Mouse (Mus musculus) limb, embryonic 13.5 days (tissue): ENCODE measurements around the gene Eif3l. TPM values are rescaled to one million over a fixed set of nuclear protein-coding genes. Genes with fewer than 3 reads are reported as not detected.

Experiments
- ATAC-seq: fragments of 200-750 bp; cut with Nextera tagmentation; 2 replicates; pipeline ENCODE4 v1.8.0; 2017; ENCODE audit warnings: low read depth, moderate number of reproducible peaks, moderate TSS enrichment; ENCODE audit not compliant: low FRiP score
- H3K27ac ChIP-seq: fragments of 300-500 bp; sonication (generic); 2 replicates; pipeline ENCODE4 v1.5.1; 2015; ENCODE audit warnings: inconsistent platforms, mild to moderate bottlenecking, moderate library complexity
- H3K27me3 ChIP-seq: fragments of 300-500 bp; sonication (generic); 2 replicates; pipeline ENCODE4 v1.6.1; 2015; ENCODE audit warnings: mild to moderate bottlenecking, inconsistent platforms
- H3K36me3 ChIP-seq: fragments of 300-500 bp; sonication (generic); 2 replicates; pipeline ENCODE4 v1.6.1; 2015; ENCODE audit warnings: inconsistent platforms, mild to moderate bottlenecking, moderate library complexity
- H3K4me1 ChIP-seq: fragments of 300-500 bp; sonication (generic); 2 replicates; pipeline ENCODE4 v1.6.1; 2015; ENCODE audit warnings: inconsistent platforms
- H3K4me2 ChIP-seq: fragments of 300-500 bp; sonication (generic); replicated peaks from 2 replicates; pipeline ENCODE4 v1.6.1; 2015; ENCODE audit warnings: inconsistent platforms, mild to moderate bottlenecking, moderate library complexity
- H3K4me3 ChIP-seq: fragments of 300-500 bp; sonication (generic); 2 replicates; pipeline ENCODE4 v1.5.1; 2015; ENCODE audit warnings: moderate library complexity, mild to moderate bottlenecking, inconsistent platforms
- H3K9ac ChIP-seq: fragments of 300-500 bp; sonication (generic); 2 replicates; pipeline ENCODE4 v1.6.1; 2015; ENCODE audit warnings: mild to moderate bottlenecking, inconsistent platforms
- H3K9me3 ChIP-seq: fragments of 300-500 bp; sonication (generic); 2 replicates; pipeline ENCODE4 v1.6.1; 2016; ENCODE audit warnings: inconsistent platforms
- WGBS: fragments of 180-500 bp; shearing (Covaris S2); methylation state at CpG from one replicate; pipeline ENCODE4 v1.1.7; 2015; 5-methylcytosine and 5-hydroxymethylcytosine counted together
- polyA plus RNA-seq: library from polyadenylated mRNA; unstranded; fragments of >200 nt; fragmentation: Nextera tagmentation; extraction: Ambion mirVana; gene quantifications from 2 replicates; pipeline ENCODE4 v1.2.1, GENCODE M21; 2015

Gene Eif3l
- polyA plus RNA-seq, 1 experiment from 2014 or later, result 229 TPM

- WGBS, result 11% methylated on average over 14 of the region's 14 CpGs
- H3K9ac ChIP-seq, result 0 out of 2 replicates have a peak overlapping the region, but pooled peaks have one; percentile 20
- no peak for ATAC-seq
- H3K27me3 ChIP-seq, result peaks cover 27% of the 10 kb centered on the region
- H3K4me3 ChIP-seq, result no peak overlapping the region
- H3K27ac ChIP-seq, result no peak overlapping the region
- H3K4me1 ChIP-seq, result peaks cover 38% of the 10 kb centered on the region
- H3K4me2 ChIP-seq, result 0 out of 2 replicates have a peak overlapping the region, but pooled peaks have one; percentile 23
- H3K9me3 ChIP-seq, result no peaks in the 10 kb centered on the region
- H3K36me3 ChIP-seq, result peaks cover 34% of the 10 kb centered on the region
These were observed 37.1 kb upstream of the Eif3l start for GRCm38 (mm10) chr15:79037913-79038328.

GRCm38 (mm10) chr15:79038331-79038730 lies 36.6 kb upstream of the Eif3l start:
- Histone ChIP-seq H3K4me1 (peaks cover 42% of the 10 kb centered on the region), H3K9me3 (no peaks in the 10 kb centered on the region), H3K36me3 (peaks cover 34% of the 10 kb centered on the region), H3K4me2 (no peak overlapping the region), H3K9ac (no peak overlapping the region), H3K27me3 (peaks cover 31% of the 10 kb centered on the region), H3K27ac (no peak overlapping the region), H3K4me3 (no peak overlapping the region)
- 67% methylated on average over 10 of the region's 10 CpGs for WGBS
- ATAC-seq, result no peak

GRCm38 (mm10) chr15:79038853-79039252 lies 36.1 kb upstream of the Eif3l start:
- Histone ChIP-seq H3K27ac (no peak overlapping the region), H3K36me3 (peaks cover 34% of the 10 kb centered on the region), H3K4me1 (peaks cover 44% of the 10 kb centered on the region), H3K4me3 (no peak overlapping the region), H3K9ac (no peak overlapping the region), H3K27me3 (peaks cover 36% of the 10 kb centered on the region), H3K9me3 (no peaks in the 10 kb centered on the region), H3K4me2 (no peak overlapping the region)
- 0 out of 2 replicates have a peak, but pooled peaks have one; percentile 37 for ATAC-seq
- WGBS, result 23% methylated on average over 7 of the region's 7 CpGs

GRCm38 (mm10) chr15:79040501-79041416 lies 34.2 kb upstream of the Eif3l start:
- peak overlapping the region; percentile 50; the same call in 1 of the 2 replicates for H3K9ac ChIP-seq
- no peaks in the 10 kb centered on the region for H3K9me3 ChIP-seq
- 16% methylated on average over 24 of the region's 24 CpGs for WGBS
- peak overlapping the region; percentile 31 for H3K4me3 ChIP-seq
- H3K27me3 ChIP-seq, result peaks cover 38% of the 10 kb centered on the region
- H3K4me2 ChIP-seq, result peak overlapping the region; percentile 64
- H3K36me3 ChIP-seq, result peaks cover 18% of the 10 kb centered on the region
- ATAC-seq, result no peak
- H3K27ac ChIP-seq, result no peak overlapping the region
- H3K4me1 ChIP-seq, result peaks cover 50% of the 10 kb centered on the region

GRCm38 (mm10) chr15:79041585-79041984 lies 33.4 kb upstream of the Eif3l start, which contains the start of gene Galr3:
Gene Galr3, plus strand, starts transcription at chr15:79041885.
- Histone ChIP-seq H3K36me3 (peaks cover 10% of the 10 kb centered on the region), H3K4me2 (peak within 1 kb of the TSS; percentile 99), H3K4me1 (peaks cover 50% of the 10 kb centered on the region), H3K27me3 (peaks cover 38% of the 10 kb centered on the region), H3K9me3 (no peaks in the 10 kb centered on the region), H3K27ac (no peak within 1 kb of the TSS), H3K9ac (peak within 1 kb of the TSS; percentile 68), H3K4me3 (peak within 1 kb of the TSS; percentile 61)
- WGBS, result 72% methylated on average over 6 of the region's 6 CpGs
- ATAC-seq, result no peak

- no peak overlapping the region for H3K27ac ChIP-seq
- H3K36me3 ChIP-seq, result no peaks in the 10 kb centered on the region
- ATAC-seq, result peak; percentile 12; the same call in 1 of the 2 replicates
- H3K4me2 ChIP-seq, result peak overlapping the region; percentile 99
- peaks cover 46% of the 10 kb centered on the region for H3K4me1 ChIP-seq
- H3K4me3 ChIP-seq, result peak overlapping the region; percentile 61
- H3K9me3 ChIP-seq, result no peaks in the 10 kb centered on the region
- peak overlapping the region; percentile 68 for H3K9ac ChIP-seq
- under 1% methylated on average over 105 of the region's 105 CpGs for WGBS
- peaks cover 38% of the 10 kb centered on the region for H3K27me3 ChIP-seq
These were observed 32.1 kb upstream of the Eif3l start for GRCm38 (mm10) chr15:79042721-79043491.

- peaks cover 38% of the 10 kb centered on the region for H3K27me3 ChIP-seq
- no peaks in the 10 kb centered on the region for H3K36me3 ChIP-seq
- ATAC-seq, result no peak
- WGBS, result 10% methylated on average over 4 of the region's 4 CpGs
- H3K4me3 ChIP-seq, result no peak overlapping the region
- H3K27ac ChIP-seq, result no peak overlapping the region
- peaks cover 34% of the 10 kb centered on the region for H3K4me1 ChIP-seq
- H3K9ac ChIP-seq, result no peak overlapping the region
- no peak overlapping the region for H3K4me2 ChIP-seq
- H3K9me3 ChIP-seq, result no peaks in the 10 kb centered on the region
These were observed 30.1 kb upstream of the Eif3l start for GRCm38 (mm10) chr15:79044837-79045236.

GRCm38 (mm10) chr15:79048186-79048585 lies 26.8 kb upstream of the Eif3l start:
- peaks cover 14% of the 10 kb centered on the region for H3K4me1 ChIP-seq
- 39% methylated on average over 4 of the region's 4 CpGs for WGBS

GRCm38 (mm10) chr15:79050160-79050845 lies 24.7 kb upstream of the Eif3l start:
- Histone ChIP-seq H3K27me3 (no peaks in the 10 kb centered on the region), H3K36me3 (peaks cover 39% of the 10 kb centered on the region), H3K9me3 (no peaks in the 10 kb centered on the region), H3K9ac (peak overlapping the region; percentile 25; the same call in 1 of the 2 replicates), H3K27ac (no peak overlapping the region), H3K4me1 (peaks cover 6% of the 10 kb centered on the region; the same call in 1 of the 2 replicates), H3K4me3 (no peak overlapping the region), H3K4me2 (no peak overlapping the region)
- no peak for ATAC-seq
- WGBS, result 42% methylated on average over 9 of the region's 9 CpGs

More at GRCm38 (mm10) chr15:79048186-79048585, 26.8 kb upstream of the Eif3l start:
- H3K36me3 ChIP-seq, result peaks cover 18% of the 10 kb centered on the region
- peaks cover 8% of the 10 kb centered on the region for H3K27me3 ChIP-seq
- ATAC-seq, result no peak
- no peak overlapping the region for H3K27ac ChIP-seq
- 0 out of 2 replicates have a peak overlapping the region, but pooled peaks have one; percentile 2 for H3K9ac ChIP-seq
- no peak overlapping the region for H3K4me3 ChIP-seq
- H3K9me3 ChIP-seq, result no peaks in the 10 kb centered on the region
- H3K4me2 ChIP-seq, result no peak overlapping the region

GRCm38 (mm10) chr15:79050964-79051363 lies 24.0 kb upstream of the Eif3l start:
- Histone ChIP-seq H3K4me2 (no peak overlapping the region), H3K4me1 (peaks cover 6% of the 10 kb centered on the region; the same call in 1 of the 2 replicates), H3K4me3 (no peak overlapping the region), H3K36me3 (peaks cover 45% of the 10 kb centered on the region), H3K27me3 (no peaks in the 10 kb centered on the region), H3K27ac (no peak overlapping the region), H3K9ac (no peak overlapping the region), H3K9me3 (no peaks in the 10 kb centered on the region)
- no peak for ATAC-seq
- 79% methylated on average over 2 of the region's 2 CpGs for WGBS
